Mouse (Mus musculus): ENCODE measurements around the gene Pibf1.

GRCm38 (mm10) chr14:99218396-99219012 lies 119.3 kb downstream of the Pibf1 start:
- TF ChIP-seq CTCF (IDR thresholded peaks at IDR 0.05 in 2 of 3, conservative IDR thresholded peaks at IDR 0.05 in 1 of 3; ENCODE audit: control insufficient read depth in 1 of 3, insufficient read depth in 1 of 3, low read depth in 2 of 3, low read length in 3 of 3, poor library complexity in 1 of 3, severe bottlenecking in 1 of 3), result no peak
- TF ChIP-seq EP300 (IDR thresholded peaks at IDR 0.05; ENCODE audit: low read depth in 1 of 2, low read length in 2 of 2), result no peak
